Mouse (Mus musculus): ENCODE measurements around the gene Mad1l1.

- TF ChIP-seq POLR2A (IDR thresholded peaks at IDR 0.05; ENCODE audit: borderline replicate concordance, extremely low read depth, insufficient read depth, insufficient read length, poor library complexity, severe bottlenecking) (no peak), CTCF (IDR thresholded peaks at IDR 0.05; ENCODE audit: borderline replicate concordance, extremely low read depth, insufficient read depth, insufficient read length) (no peak)
Observed at GRCm38 (mm10) chr5:140240235-140240634, 81.1 kb downstream of the Mad1l1 start.
